In the genomic region with DNA sequence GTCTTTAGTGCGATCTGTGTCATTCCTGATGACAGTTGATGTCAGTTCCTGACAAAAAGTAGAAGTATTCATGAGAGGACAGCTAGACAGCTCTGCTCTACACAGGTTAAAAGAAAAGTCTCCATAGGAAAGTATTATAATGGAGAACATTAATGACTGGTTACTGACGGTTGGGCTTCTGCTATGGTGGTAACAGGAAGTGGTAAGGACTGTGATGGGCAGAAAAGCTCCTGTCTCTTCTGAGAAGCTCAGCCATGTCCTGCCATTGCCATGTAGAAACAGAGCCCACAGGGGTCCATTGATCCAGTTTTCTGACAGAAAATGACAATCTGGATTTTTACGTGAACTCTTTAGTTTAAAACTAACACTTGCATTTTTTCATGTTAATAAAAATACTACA, we compare ENCODE assay signal across 7 mouse cellular contexts.
"Had no signal": no experiment of that assay in that cellular context is flagged by ENCODE, and none has a peak within 500 bp of the region (broad histone marks: within the 10 kb centered on the region; RNA-seq: fewer than 3 reads in every experiment).

No protein-coding gene starts in this region.

- DNase-seq: gastrocnemius, postnatal 14 days; gastrocnemius, postnatal 36 days; layer of hippocampus, adult 9-11 months; layer of hippocampus, postnatal 36 days had no signal

- ATAC-seq: hindbrain, embryonic 16.5 days; intestine, embryonic 16.5 days; liver, embryonic 12.5 days had no signal
